Mouse (Mus musculus) adrenal gland, postnatal 25 days (tissue): Measurements from ENCODE around the gene Ap4m1. TPM values are rescaled to one million over a fixed set of nuclear protein-coding genes. Genes with fewer than 3 reads are reported as not detected.

ENCODE experiments used
- DNase-seq: peaks from one replicate; pipeline ENCODE4 v3.0.0; 2021; ENCODE audit warnings: mixed read lengths
- long read RNA-seq: library from polyadenylated mRNA; stranded (forward); transcript quantifications from one replicate; pipeline ENCODE4 v2.0.0, GENCODE M21; 2021
- total RNA-seq: library from RNA; stranded (reverse); gene quantifications from 2 replicates; pipeline ENCODE4 v1.2.3, GENCODE M21; 2021

Ap4m1 gene
- total RNA-seq = 19.1 and 25.8 TPM in 2 replicates
- long read RNA-seq, transcript Ap4m1-201 (15 exons, 3,479 nt) = major isoform, 12 of 23 reads
- long read RNA-seq, partial matches to known transcripts = 7 of 23 reads
- long read RNA-seq, other reads (novel, unspliced or antisense) = 4 of 23 reads

DNA sequence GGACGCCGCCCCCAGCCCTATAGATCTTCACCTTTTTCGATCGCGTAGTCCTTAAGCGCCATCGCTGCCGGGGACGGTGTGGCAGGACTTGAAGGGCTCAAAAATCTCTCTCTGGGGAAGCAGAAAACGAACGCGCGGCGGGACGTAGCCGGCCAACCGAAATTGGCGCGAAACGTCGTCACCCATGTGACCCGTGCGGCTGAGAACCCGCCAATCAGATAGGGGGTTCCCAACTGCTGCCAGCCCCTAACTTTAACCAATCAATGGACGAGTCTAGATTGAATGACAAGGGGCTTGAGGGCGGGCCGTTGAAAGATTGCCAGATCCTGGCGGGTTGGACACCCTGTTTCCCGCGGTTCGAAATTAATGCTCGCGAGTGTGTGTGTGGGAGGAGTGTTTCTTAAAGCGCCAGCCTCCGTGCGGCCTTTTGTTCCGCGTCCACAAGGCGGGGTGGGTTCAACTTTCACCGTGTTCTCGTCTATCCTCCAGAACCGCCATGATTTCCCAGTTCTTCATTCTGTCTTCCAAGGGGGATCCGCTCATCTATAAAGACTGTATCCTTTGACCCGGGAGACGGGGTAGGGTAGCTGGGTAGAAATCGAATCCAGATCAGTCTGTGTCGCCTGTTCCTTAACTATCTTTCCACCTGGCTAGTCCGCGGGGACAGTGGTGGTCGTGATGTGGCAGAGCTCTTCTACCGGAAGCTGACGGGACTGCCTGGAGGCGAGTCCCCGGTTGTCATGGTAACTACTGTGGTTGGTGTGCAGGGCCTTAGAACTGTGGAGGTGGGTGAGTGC, at the start of gene Ap4m1, which contains the start of gene Mcm7:
TSS of gene Ap4m1 (plus strand) at position 308 of the 797 bp plus-strand sequence.
TSS of gene Mcm7 (minus strand) at position 728 of the 797 bp plus-strand sequence.
- peak; percentile 95 for DNase-seq

DNA sequence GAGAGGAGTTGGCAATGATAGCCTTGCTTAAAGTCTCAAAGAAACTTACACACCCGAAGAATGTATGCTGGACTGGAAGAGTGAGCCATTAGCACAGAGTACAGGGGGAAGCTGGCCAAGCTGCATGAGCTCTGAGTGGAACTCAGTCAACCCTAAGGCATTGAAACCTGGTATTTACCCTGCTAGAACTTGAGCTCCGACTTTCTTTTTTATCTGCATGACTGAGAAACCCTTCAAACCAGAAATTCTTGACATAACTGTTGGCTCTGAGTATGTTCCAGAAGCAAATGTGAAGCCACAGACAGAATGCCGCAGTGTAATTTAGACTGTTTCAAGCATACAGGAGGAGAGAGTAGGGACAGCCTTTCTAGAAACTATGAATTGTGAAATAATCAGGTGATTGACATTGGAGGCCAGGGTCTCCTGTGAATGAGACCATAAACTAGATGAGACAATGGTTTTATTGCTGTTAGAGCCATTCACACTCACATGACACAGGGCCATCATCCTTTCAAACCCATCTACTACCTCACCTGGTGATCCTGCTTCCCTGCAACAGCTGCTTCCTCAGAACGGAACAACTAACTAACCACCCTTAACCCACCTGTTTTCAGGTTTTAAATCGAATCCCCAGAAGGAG, 39.3 kb upstream of the Ap4m1 start:
- no peak for DNase-seq

DNA sequence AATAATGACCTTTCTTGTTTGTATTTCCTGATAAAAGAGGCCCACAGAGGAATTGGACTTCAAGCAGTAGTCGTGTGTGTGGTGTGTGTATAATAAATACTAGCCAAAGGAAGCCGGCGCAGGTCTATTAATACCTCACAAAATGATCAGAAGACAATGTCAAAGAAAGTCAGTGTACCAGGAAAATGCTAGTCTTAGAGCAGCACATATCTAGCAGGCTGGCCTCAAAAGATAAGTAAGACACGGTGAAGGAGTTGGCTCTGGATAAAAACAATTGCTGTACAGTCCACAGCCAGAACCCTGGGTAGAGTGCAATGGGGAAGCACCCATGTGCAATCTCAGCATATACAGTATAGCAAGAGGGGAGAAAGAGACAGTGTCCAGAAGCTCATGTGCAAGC, 34.5 kb upstream of the Ap4m1 start:
- DNase-seq = no peak

DNA sequence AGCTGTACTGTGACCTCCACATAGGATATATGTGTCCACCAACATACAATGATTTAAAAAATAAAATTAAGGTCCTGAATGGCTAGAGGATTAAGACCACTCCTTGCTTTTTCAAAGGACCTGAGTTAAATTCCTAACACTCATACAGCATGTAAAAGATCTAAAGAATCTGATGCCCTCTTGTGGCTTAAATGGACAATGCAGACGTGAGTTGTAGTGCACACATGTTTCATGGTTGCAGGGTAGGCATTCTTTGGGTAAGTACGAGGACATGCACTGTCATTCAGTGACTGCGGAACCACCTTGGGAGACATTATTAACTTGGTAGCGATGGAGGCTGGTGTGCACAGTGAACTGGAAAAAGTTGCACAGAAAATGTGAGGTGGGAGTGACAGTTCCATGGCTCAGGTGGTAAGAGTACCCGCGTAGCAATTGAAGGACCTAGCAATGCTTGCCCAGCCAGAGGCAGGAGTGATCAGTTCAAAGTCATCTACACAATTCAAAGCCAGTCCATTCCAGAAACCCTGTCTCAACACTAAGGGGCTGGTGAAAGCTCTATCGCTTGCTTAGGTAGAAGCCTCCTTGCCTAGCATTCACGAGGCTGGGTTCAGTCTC, 33.8 kb upstream of the Ap4m1 start:
- DNase-seq = no peak

DNA sequence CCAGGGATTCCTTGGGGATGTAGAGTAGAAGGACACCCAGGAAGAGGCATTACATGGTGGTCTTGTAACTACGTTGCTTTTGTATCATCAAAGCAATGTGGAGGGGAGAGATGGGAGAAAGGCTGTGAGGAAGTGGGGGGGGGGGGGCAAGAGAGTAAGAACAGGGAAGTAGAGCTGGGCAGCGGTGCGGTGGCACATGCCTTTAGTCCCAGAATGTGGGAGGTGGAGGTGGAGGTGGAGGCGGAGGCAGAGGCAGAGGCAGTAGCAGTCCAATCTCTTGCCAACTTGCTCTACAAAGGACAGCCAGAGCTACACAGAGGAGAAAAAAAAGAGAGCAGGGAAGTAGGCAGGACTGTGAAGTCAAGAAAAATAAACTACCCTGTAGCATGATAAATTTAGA, 33.2 kb upstream of the Ap4m1 start:
- no peak for DNase-seq

DNA sequence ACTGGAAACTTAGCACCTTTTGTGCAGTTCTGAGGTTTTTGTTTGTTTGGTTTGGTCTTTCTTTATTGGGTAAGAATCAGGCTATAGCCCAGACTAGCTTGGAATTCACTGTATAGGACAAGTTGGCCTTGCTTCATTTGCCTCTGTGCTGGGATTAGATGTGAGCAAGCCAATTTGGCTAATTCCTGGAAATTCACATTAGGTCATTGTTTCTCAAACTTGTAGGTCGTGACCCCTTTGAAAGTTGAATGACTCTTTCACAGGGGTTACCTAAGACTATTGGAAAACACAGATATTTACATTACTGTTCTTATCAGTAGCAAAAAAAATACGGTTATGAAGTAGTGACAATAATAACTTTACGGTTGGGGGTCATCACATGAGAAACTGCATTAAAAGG, 17.4 kb upstream of the Ap4m1 start:
- DNase-seq = no peak

DNA sequence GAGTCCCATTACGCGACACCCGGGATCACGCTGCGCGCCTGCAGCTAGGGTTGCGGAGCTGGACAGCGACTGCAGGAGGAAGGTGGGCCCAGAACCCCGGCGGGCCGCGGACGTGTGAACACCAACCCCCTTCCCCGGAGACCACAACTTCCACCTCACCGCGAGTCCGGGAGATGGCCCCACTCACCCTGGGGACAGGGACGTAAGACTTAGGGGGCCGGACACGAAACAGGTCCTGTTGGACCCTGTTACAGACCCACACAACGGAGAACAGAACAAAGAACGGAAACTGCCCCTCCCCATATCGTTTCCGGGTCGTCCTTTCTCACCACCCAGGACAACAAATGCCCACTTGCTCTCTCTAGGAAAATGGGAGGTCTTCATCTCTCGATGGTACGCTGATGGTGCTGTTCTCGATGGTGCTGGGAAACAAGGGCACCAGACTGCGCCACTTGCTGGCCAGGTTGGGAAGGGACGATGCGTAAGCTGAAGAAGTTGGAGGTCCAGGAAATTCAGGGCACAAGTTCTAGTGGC, 16.3 kb upstream of the Ap4m1 start, which contains the start of gene Zfp113:
TSS of gene Zfp113 (minus strand) at position 302 of the 534 bp plus-strand sequence.
- DNase-seq = peak; percentile 76

DNA sequence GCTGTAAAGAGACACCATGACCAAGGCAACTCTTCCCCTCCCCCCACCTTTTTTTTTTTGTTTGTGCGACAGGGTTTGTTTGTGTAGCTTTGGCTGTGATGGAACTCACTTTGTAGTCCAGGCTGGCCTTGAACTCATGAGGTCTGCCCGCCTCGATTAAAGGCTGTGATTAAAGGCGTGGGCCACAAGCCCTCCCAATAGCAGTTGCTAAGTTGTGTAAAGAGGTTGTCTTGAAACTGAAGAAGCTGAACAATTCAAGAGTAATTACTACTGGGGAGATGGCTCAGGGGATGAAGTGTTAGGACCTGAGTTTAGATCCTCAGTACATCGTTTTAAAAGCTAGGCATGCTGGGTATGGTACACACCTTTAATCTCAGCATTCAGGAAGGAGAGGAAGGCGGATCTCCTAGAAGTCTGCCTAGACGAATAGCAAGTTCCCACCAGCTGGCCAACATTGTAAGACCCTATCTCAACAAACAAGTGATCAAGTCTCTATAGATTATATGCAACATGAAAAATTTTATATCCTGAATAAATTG, 11.5 kb upstream of the Ap4m1 start:
- DNase-seq = no peak

DNA sequence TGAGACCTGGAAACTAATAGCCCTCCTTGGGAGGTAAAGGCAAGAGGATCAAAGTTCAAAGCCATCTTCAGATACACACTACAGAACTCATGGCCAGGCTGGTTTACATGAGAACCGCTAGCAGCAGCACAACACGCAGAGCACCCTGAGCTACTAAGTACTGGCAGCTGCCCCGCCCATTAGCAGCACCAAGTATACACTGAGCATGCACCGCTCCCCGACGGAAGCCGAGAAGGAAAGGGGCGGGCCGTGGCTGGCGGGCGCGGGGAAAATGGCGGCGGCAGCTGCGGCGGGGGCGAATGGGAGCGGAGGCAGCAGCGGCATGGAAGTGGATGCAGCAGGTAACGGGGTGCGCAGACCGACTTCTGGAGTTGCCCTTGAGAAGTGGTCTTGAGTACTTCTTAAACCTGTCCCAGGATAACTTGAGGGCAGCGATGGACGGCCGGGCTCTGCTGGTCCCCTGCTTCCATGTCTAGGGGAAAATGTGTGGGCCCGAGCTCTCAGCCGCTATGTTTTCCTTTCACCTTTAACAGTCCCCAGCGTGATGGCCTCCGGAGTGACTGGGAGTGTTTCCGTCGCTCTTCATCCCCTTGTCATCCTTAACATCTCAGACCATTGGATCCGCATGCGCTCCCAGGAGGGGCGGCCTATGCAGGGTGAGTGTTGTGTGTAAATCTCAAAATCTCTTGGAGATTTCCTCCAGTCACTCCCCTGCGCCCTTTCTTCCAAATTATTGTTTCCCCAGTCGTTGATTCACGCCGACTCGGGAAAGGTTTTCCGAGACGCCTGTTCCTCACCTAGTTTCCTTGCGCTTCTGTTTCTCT, 10.7 kb upstream of the Ap4m1 start, which contains the start of gene Cops6:
TSS of gene Cops6 (plus strand) at position 230 of the 824 bp plus-strand sequence.
- peak; percentile 95 for DNase-seq

DNA sequence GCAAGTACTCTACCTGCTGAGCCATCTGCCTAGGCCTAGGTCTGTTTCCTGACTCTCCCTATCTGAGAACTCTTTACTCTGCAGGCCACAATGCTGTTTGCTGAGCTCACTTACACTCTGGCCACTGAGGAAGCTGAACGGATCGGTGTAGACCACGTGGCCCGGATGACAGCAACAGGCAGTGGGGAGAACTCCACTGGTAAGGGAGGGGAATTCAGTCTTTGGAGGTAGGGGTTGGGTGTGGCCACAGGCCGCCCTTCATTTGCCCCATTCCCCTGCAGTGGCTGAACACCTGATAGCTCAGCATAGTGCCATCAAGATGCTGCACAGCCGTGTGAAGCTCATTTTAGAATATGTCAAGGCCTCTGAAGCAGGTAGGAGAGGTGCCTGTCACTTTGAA, 8.8 kb upstream of the Ap4m1 start:
- DNase-seq = no peak

DNA sequence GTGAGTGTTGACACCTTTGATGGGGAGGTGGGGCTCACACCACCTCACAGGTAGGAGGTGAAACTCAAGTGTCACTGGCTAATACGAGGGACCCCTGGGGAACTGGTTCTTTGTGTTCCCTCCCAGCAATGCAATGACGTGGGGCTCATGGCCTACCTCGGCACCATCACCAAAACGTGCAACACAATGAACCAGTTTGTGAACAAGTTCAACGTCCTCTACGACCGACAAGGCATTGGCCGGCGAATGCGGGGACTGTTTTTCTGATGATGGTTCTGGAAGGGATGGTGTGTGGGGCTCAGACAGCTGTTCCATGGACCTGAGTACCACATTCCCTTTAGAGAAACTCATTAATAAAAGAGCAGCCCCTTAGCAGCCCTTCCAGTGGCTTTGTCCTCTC, 8.2 kb upstream of the Ap4m1 start:
- no peak for DNase-seq

DNA sequence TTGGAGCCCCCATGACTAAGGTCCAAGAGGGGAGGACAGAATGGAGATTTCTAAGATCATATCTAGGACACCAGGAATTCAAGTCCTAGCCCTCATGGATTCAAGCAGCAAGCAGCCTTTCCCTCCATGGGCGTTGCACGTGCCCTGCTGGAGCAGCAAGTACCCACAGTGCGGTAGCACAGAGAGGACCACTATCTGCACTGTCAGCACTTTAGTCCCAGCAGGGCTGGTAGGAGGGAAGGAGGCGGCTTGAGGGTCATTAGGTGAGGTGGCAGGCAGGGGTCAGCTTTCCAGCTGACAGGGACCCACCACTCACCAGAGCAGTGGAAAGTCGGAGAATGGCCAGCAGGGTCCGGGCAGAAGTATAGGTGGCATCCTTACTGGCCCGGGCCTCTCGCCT, 6.2 kb upstream of the Ap4m1 start:
- DNase-seq = no peak

DNA sequence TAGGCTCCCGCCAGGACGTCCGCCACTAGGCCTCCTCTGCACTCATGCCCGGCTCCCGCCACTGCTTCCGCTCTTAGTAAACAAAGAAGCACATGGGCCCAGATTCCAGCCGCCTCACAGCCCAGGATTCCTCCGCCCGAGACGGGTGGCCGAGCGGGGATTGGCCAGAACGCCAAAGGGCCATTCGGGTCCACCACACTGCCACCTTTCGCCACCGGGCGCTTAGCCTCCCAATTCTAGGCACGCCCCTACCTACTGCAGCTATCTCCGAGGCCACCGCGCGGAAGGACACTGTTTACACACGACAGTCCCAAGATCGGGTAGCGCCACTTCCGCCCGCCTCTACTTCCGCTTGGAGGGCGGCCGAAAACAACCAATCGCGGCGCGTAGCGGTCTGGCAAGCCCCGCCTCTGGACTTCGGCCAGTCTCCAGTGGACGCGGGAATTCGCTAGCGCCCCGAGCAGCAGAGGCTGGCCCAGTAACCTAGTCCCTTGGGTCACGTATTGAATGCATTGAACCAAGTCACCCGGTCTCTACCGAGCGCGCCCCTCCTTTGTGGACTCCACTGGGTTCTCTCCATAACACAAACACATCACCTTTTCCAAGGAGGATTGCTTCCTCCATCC, 753 bp upstream of the Ap4m1 start:
- peak; percentile 97 for DNase-seq

DNA sequence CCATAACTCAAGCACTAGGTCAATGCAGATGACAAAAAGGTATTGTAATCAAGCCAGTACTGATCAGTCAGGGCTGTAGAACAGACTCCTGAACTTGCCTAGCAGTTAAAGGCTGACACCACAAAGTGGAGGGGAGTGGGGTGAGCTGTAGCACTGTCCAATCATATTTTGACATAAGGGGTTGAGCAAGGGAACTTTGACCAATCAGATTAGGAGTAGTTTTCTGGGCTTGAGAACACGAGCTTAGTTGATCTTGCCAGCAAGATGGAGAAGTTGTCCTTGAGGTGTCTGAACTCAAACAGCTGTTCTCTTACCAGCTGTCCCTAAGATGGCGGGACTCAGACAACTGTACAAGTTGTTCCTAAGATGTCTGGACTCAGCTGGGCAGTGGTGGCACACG, 1.4 kb downstream of the Ap4m1 start:
- DNase-seq = no peak

DNA sequence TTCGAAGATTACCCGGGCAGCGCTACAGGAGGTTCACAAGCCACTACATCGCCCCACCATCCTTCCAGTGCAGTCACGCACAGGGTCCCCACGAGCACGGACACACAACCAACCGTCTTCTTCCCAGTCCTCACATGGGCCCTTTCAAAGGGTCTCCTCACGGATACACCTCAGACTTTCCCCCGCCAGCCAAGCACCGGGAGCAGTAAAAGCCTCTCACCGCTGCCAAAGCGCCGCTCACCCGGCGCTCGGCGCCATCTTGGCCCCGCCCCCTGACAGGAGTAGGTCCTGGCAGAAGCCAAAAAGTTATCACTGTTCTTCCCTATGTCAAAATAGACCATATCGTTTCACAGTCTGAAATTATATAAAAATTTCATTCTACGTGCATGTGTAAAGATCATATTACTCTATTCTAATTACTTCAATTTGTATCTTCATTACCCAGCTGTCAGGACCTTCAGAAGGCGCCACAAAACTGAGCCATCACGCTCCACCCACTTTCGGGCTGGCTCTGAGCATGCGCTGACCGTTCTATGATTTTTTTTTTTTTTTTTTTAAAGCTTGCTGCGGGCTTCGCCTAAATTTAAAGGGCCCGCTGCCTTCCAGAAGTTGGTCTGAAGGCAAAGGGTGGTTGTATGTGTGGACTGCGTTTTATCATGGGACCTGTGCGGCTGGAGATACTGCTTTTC, 15.3 kb downstream of the Ap4m1 start, which contains the start of the genes Taf6 and Cnpy4:
TSS of gene Taf6 (minus strand) at position 502 of the 689 bp plus-strand sequence.
TSS of gene Cnpy4 (plus strand) at position 536 of the 689 bp plus-strand sequence.
- DNase-seq = peak; percentile 81

DNA sequence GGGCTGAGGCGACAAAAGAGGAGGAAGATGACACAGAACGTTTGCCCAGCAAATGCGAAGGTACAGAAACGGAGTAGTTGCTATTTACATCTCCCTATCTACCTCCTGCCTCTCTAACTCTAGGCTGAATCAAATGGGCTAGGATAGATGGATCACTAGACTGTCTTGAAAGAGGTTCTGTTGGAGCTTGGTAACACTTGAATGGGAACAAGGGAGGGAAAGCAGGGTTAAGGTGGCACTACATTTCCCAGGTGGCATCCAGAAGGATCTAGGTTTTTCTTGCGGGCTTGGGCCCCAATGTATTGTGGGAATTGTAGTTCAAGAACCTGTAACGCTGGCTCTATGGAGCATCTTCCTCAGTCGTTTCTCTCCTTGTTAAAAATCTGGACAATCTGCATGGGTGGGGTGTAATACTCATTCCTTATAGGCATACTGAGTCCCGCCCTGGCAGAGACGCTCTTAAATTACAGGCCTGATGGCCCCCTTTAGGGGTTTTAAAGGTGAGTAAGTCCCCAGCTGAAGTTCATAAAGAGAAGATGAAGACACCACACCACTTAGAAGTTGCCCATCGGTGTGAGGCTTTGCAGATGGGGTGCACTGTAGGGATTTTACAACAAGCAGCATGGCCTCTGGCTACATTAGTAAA, 16.0 kb downstream of the Ap4m1 start:
- DNase-seq = peak; percentile 31

DNA sequence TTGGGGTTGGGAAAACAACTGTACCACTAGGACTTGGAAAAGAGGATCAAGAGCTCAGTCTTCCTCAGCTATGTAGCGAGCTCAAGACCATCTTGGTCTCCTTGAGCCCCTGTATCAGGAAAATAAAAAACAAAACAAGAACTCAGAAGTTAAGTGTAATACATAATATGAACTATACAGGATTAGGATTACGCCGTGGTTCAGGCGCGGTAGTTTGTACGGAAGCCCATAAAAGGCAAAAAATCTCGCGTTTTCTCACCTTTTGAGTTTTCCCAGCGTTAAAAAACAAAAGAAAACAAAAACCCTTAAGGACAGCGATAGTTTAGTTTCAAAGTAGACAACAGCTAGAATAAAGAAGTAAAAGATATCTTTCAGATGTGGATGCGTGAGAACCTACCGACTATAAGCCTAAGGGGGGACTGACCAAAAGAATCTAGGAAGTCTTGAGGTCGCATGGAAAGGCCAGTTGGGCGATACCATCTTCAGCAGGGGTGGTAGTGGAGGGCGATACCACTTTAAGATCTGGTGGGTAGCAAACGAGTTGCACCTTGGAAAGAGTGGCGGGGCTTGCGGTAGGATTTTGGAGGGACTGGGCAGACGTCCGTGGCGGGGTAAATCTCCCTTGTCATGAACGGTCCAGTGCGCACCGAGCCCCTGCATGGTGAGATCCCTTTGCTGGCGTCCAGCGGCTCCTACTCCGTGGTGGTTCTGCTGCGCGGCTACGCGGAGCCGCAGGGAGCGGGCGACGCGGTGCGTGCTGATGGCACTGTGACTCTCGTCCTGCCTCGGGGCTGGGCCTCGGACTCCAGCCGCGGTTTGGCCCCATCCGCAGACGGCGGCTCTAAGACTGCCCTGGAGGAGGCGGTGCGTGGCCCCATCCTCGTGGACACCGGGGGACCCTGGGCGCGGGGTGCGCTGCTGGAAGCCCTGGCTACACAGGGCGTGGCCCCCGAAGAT, 22.2 kb downstream of the Ap4m1 start, which contains the start of gene Mblac1:
TSS of gene Mblac1 (plus strand) at position 544 of the 957 bp plus-strand sequence.
- DNase-seq = peak; percentile 74

DNA sequence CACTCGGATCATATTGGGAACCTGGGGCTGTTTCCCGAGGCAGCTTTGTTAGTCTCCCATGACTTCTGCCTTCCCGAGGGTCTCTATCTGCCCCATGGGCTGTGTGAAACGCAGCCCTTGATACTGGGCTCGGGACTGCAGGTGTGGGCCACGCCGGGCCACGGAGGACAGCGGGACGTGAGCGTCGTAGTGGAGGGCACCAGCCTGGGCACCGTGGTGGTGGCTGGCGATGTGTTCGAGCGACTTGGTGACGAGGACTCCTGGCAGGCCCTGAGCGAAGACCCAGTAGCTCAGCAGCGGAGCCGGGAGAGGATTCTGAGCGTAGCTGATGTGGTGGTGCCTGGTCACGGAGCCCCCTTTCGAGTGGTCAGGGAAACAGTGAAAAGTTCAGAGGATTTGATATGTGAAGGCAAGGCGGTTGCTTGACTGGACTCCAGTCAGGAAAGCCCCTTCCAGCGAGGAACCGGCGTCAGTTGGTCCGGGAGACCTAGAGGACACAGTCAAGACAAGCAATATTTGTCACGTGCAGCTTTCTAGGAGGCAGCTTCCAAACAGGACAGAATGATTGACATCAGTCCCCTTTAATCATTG, 23.0 kb downstream of the Ap4m1 start:
- DNase-seq = peak; percentile 38
